Mouse (Mus musculus) kidney, embryonic 16.5 days (tissue): Measurements from ENCODE around the gene Elmsan1. TPM values are rescaled to one million over a fixed set of nuclear protein-coding genes. Genes with fewer than 3 reads are reported as not detected.
"Not testable (repeated sequence)": the region's sequence is repeated elsewhere in the genome, so short reads cannot be mapped to it uniquely, and the experiment has no call there.

Source experiments
- ATAC-seq: fragments of 200-750 bp; cut with Nextera tagmentation; 2 replicates; pipeline ENCODE4 v1.8.0; 2017; ENCODE audit warnings: moderate TSS enrichment; ENCODE audit not compliant: low FRiP score, low TSS enrichment
- H3K27ac ChIP-seq: fragments of 300-500 bp; sonication (generic); 2 replicates; pipeline ENCODE4 v1.5.1; 2014; ENCODE audit warnings: low read length
- H3K27me3 ChIP-seq: fragments of 300-500 bp; sonication (generic); 2 replicates; pipeline ENCODE4 v1.6.1; 2014; ENCODE audit warnings: low read length, control low read depth, mixed read lengths; ENCODE audit not compliant: insufficient read depth
- H3K36me3 ChIP-seq: fragments of 300-500 bp; sonication (generic); 2 replicates; pipeline ENCODE4 v1.6.1; 2014; ENCODE audit warnings: low read length, control low read depth, mixed read lengths; ENCODE audit not compliant: insufficient read depth
- H3K4me1 ChIP-seq: fragments of 300-500 bp; sonication (generic); 2 replicates; pipeline ENCODE4 v1.6.1; 2014; ENCODE audit warnings: low read length, control low read depth, mixed read lengths; ENCODE audit not compliant: insufficient read depth
- H3K4me2 ChIP-seq: fragments of 300-500 bp; sonication (generic); replicated peaks from 2 replicates; pipeline ENCODE4 v1.6.1; 2014; ENCODE audit warnings: low read depth, low read length
- H3K4me3 ChIP-seq: fragments of 300-500 bp; sonication (generic); 2 replicates; pipeline ENCODE4 v1.5.1; 2014; ENCODE audit warnings: mild to moderate bottlenecking, low read length
- H3K9ac ChIP-seq: fragments of 300-500 bp; sonication (generic); replicated peaks from 2 replicates; pipeline ENCODE4 v1.6.1; 2014; ENCODE audit warnings: low read length
- H3K9me3 ChIP-seq: fragments of 300-500 bp; sonication (generic); 2 replicates; pipeline ENCODE4 v1.6.1; 2016; ENCODE audit warnings: low read length, control low read depth
- WGBS: fragments of 180-500 bp; shearing (Covaris S2); extraction: QIAGEN DNeasy Blood & Tissue Kit; methylation state at CpG from one replicate; pipeline ENCODE4 v1.1.7; 2014; 5-methylcytosine and 5-hydroxymethylcytosine counted together
- polyA plus RNA-seq: library from polyadenylated mRNA; unstranded; fragments of >200 nt; fragmentation: Nextera tagmentation; extraction: Ambion mirVana; gene quantifications from 2 replicates; pipeline ENCODE4 v1.2.1, GENCODE M21; 2015

Elmsan1 gene
- polyA plus RNA-seq = 8.6 and 9.3 TPM in 2 replicates

DNA sequence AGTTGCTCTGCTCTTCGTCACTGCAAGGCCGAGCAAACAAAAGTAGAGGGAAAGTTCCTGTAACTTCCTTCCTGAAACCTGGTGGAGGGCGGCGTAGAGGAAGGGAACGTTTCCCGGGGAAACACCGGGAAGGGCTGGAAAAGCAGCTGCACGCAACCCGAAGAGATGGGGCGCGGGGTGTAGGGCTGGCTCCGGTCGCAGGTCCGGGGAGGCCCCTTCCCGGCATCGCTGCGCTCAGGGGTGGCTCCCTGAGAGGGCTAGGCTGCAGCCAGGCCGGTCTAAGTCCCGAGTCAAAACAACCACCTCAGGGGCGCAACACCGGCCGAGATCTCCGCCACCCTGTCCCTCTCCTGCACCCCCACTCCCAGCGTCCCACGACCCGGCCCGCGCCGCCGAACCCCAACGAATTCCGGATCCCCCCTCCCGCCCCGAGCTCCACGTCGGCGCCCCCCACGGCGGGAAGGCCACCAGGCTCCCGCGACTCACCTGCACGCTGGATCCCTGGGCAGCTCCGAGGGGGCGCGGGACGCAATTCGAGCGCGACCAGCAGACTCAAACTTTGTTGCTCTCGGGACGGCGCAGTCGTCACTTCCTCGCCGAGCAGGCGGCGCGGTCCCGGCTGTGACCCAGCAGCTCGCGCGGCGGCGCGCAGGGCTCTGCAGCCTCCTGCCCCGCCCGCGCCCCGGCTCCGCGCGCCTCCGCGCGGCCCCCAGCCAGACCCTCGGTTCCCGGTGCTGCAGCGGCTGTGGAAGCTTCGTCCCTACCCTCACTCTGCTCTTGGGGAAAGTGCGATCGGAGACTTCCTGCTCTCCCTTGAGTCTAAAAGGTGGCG lies at the start of gene Elmsan1:
TSS of gene Elmsan1 (minus strand) at position 593 of the 832 bp plus-strand sequence.
- Histone ChIP-seq H3K27ac (peak within 1 kb of the TSS; percentile 96), H3K27me3 (no peaks in the 10 kb centered on the region), H3K36me3 (no peaks in the 10 kb centered on the region), H3K4me2 (peak within 1 kb of the TSS; percentile 89), H3K4me1 (peaks cover 53% of the 10 kb centered on the region), H3K4me3 (peak within 1 kb of the TSS; percentile 91), H3K9ac (peak within 1 kb of the TSS; percentile 97), H3K9me3 (no peaks in the 10 kb centered on the region)
- peak; percentile 87 for ATAC-seq
- under 1% methylated on average over 73 of the region's 82 CpGs for WGBS

DNA sequence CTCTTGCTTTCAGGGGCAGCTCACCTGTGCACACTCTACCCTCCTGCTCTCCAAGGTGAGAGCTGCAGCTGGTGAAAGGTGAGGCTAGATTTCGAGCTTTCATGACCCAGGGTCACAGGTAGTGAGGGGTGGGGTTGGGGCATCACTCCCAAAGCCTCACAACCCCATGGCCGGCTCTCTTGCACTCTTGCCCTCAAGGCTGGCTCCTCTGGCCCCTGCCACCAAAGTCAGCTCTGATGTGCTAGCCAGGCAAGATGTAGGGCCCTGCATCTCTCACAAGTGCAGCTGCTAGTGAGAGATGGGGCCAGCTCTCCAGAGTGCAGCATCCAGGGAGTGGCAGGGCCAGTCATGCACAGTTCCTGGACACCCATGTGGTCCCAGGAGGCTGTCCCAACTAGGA lies 48.6 kb upstream of the Elmsan1 start:
- Histone ChIP-seq H3K4me1 (no peaks in the 10 kb centered on the region), H3K9ac (no peak overlapping the region), H3K4me3 (no peak overlapping the region), H3K4me2 (no peak overlapping the region), H3K36me3 (no peaks in the 10 kb centered on the region), H3K27ac (no peak overlapping the region), H3K9me3 (0 out of 2 replicates have a peak, but pooled peaks cover 3% of the 10 kb centered on the region), H3K27me3 (no peaks in the 10 kb centered on the region)
- 65% methylated on average over 2 of the region's 2 CpGs for WGBS
- ATAC-seq = no peak

DNA sequence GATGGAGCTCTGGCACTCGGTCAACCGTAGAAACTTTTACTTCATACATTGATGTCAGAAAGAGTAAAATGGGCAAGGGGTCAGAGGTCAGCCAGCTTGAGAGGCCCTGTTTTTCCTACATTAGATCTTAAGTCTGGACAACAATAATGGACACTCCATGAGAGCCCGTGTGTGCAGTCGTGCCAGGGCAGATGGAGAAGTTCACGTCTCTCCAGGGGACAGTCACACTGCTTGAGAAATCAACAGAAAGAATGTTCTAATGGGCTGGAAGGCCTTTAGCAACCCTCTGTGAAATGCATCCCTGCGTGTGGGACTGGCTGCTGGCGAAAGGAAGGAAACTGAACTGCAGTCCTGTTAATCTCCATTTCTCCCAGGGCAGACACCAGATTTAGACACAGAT lies 41.7 kb upstream of the Elmsan1 start:
- 0 out of 2 replicates have a peak, but pooled peaks cover 3% of the 10 kb centered on the region for H3K9me3 ChIP-seq
- H3K27ac ChIP-seq = no peak overlapping the region
- no peak for ATAC-seq
- no peak overlapping the region for H3K9ac ChIP-seq
- H3K36me3 ChIP-seq = no peaks in the 10 kb centered on the region
- no peak overlapping the region for H3K4me2 ChIP-seq
- H3K27me3 ChIP-seq = no peaks in the 10 kb centered on the region
- H3K4me3 ChIP-seq = no peak overlapping the region
- H3K4me1 ChIP-seq = no peaks in the 10 kb centered on the region
- WGBS = 44% methylated on average over 7 of the region's 7 CpGs

DNA sequence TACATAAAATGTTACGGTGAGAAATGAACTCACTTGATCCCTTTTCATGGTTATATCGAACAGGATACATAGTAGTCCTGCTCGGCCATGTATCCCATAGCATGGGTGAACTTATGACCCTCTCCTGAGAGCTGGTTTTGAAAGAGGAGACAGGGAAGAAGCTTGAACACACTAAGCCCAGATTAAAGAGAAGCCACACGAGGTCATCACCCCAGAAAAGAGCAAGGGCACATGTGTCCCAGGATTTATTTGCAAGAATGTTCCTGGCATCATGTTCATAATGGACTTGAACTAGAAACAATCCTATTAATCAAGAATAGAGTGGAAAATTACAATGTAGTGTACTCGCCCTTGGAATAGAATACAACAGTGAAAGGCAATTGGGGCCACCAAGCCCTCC lies 36.2 kb upstream of the Elmsan1 start:
- no peak for ATAC-seq
- Histone ChIP-seq H3K9ac (no peak overlapping the region), H3K4me2 (no peak overlapping the region), H3K27ac (no peak overlapping the region), H3K36me3 (no peaks in the 10 kb centered on the region), H3K9me3 (no peaks in the 10 kb centered on the region), H3K4me1 (no peaks in the 10 kb centered on the region), H3K27me3 (no peaks in the 10 kb centered on the region), H3K4me3 (no peak overlapping the region)
- WGBS = 71% methylated on average over 5 of the region's 5 CpGs

DNA sequence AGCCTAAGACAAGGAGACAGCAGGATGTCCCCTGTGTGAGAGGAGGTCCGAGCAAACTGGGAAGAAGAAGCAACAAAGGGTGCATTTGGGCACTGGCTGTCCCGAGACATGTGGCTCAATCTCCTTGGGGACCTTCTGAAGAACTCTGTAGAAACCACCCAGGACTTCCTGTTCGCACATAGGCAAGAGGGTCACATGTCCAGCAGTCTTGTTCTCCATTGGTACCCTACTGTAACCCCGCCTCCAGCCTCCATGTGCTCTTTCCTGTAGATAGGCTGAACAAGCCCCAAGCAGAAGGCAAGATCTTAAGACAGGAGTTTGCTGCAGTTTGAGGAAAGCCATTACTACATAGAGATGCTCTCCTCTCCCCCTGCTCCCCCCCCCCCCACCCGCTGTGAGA lies 34.1 kb upstream of the Elmsan1 start:
- Histone ChIP-seq H3K27me3 (no peaks in the 10 kb centered on the region), H3K27ac (no peak overlapping the region), H3K9ac (no peak overlapping the region), H3K9me3 (no peaks in the 10 kb centered on the region), H3K36me3 (no peaks in the 10 kb centered on the region), H3K4me2 (no peak overlapping the region), H3K4me3 (no peak overlapping the region), H3K4me1 (no peaks in the 10 kb centered on the region)
- 93% methylated on average over 5 of the region's 5 CpGs for WGBS
- no peak for ATAC-seq

DNA sequence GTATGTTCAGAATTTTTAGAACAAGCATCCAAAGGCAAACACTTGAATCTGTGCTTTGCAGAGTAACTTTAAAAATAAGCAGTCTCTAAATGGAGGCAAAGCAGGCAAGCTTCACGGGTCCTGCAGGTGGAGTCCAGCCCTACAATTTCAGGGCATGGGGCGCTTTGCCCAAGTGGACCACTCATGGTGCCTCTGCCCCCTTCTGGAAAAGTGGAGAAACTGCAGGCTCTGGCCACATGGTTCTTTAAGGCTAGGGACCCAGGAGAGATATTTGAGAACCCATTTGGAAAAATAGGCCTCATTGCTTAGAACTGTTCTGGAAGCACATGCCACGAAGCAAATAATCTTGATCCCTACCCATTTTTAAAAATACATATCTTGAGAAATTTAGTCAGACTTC lies 30.5 kb upstream of the Elmsan1 start:
- H3K36me3 ChIP-seq = no peaks in the 10 kb centered on the region
- no peak overlapping the region for H3K4me2 ChIP-seq
- no peak overlapping the region for H3K9ac ChIP-seq
- no peaks in the 10 kb centered on the region for H3K27me3 ChIP-seq
- 12% methylated on average over 3 of the region's 3 CpGs for WGBS
- no peaks in the 10 kb centered on the region for H3K9me3 ChIP-seq
- no peak overlapping the region for H3K4me3 ChIP-seq
- H3K4me1 ChIP-seq = no peaks in the 10 kb centered on the region
- 0 out of 2 replicates have a peak, but pooled peaks have one; percentile 54 for ATAC-seq
- H3K27ac ChIP-seq = no peak overlapping the region

DNA sequence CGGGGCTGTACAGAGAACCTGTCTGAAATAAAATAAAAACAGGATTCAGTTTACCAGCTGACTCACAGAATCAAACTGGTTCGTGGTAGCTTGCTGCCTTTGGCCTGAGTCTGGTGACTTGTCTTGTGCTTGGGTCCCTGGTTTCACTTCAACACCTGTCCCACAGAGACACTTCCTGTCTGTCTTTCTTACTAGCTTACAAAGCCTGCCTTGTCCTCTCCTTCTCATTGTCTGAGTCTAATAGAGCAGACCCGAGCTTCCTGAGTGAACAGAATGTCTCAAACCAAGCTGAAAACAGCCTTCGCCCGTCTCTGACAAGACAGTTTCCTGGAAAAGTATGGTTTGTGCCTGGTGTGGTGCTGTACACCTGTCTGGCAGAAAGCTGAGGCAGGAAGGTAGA lies 27.0 kb upstream of the Elmsan1 start:
- H3K9ac ChIP-seq = no peak overlapping the region
- H3K36me3 ChIP-seq = no peaks in the 10 kb centered on the region
- ATAC-seq = no peak
- H3K4me1 ChIP-seq = no peaks in the 10 kb centered on the region
- no peaks in the 10 kb centered on the region for H3K9me3 ChIP-seq
- H3K4me2 ChIP-seq = no peak overlapping the region
- no peaks in the 10 kb centered on the region for H3K27me3 ChIP-seq
- H3K4me3 ChIP-seq = no peak overlapping the region
- no peak overlapping the region for H3K27ac ChIP-seq
- 70% methylated on average over 5 of the region's 5 CpGs for WGBS

DNA sequence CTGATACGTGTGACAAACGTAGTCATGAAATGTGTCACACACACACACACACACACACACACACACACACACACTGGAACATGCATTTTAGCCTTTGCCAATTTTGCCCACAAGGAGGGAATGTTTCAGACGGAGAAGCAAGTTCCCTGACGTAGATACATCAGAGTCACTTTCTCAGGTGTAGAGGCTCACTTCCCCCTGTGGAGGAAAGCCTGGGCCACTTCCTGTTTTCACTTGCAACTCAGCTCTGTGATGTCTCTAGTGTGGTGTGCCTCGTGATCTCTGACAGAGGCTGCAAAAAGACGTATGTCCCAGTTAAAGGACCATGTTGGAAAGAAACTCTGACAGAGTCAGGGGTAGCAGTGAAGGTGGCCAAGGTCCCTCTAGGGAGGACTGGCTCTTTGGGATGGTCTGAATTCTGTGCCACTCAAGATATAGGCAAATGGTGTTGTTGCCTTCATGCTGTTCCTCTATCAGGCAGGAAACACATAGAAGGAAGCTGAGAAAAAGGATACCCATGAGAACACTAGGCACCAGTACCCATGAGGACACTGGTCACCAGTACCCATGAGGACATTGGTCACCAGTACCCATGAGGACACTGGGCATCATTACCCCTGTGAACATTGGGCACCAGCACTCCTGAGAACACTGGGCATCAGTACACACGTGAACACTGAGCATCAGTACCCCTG lies 24.5 kb upstream of the Elmsan1 start:
- no peak overlapping the region for H3K27ac ChIP-seq
- no peak overlapping the region for H3K4me2 ChIP-seq
- ATAC-seq = no peak
- H3K4me3 ChIP-seq = no peak overlapping the region
- WGBS = 79% methylated on average over 7 of the region's 7 CpGs
- no peak overlapping the region for H3K9ac ChIP-seq
- no peaks in the 10 kb centered on the region for H3K27me3 ChIP-seq
- H3K9me3 ChIP-seq = no peaks in the 10 kb centered on the region
- H3K4me1 ChIP-seq = no peaks in the 10 kb centered on the region
- H3K36me3 ChIP-seq = no peaks in the 10 kb centered on the region

DNA sequence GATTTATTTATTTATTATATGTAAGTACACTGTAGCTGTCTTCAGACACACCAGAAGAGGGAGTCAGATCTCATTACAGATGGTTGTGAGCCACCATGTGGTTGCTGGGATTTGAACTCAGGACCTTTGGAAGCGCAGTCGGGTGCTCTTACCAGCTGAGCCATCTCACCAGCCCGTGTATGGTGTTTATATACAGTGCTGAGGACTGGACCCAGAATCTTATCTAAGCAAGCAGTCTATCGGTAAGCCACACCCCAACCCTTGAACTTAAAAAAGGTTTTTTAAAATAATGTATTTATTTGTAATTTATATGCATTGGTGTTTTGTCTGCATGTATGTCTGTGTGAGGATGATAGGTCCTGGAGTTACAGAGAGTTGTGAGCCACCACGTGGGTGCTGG lies 18.4 kb upstream of the Elmsan1 start:
- not testable (repeated sequence) for H3K9me3 ChIP-seq

More for the DNA sequence above, 18.4 kb upstream of the Elmsan1 start:
- not testable (repeated sequence) for H3K4me2 ChIP-seq, H3K4me3 ChIP-seq, H3K36me3 ChIP-seq, H3K4me1 ChIP-seq, H3K27me3 ChIP-seq, H3K9ac ChIP-seq, H3K27ac ChIP-seq, ATAC-seq
- 85% methylated on average over 5 of the region's 5 CpGs for WGBS
